Mouse (Mus musculus) heart, embryonic 16.5 days (tissue): ENCODE measurements around the gene Ccdc50. TPM values are rescaled to one million over a fixed set of nuclear protein-coding genes. Genes with fewer than 3 reads are reported as not detected.
A peak's percentile ranks its signal among the peaks of the same experiment; 100 is the strongest.

ENCODE experiments used
- ATAC-seq: fragments of 200-750 bp; cut with Nextera tagmentation; replicated peaks from 2 replicates; pipeline ENCODE4 v1.8.0; 2017; ENCODE audit warnings: moderate number of reproducible peaks; ENCODE audit not compliant: insufficient read depth, low FRiP score; ENCODE audit errors: extremely low read depth
- H3K27ac ChIP-seq: fragments of 300-500 bp; sonication (generic); 2 replicates; pipeline ENCODE4 v1.5.1; 2014; ENCODE audit warnings: mild to moderate bottlenecking, low read length, control low read depth, moderate library complexity
- H3K27me3 ChIP-seq: fragments of 300-500 bp; sonication (generic); 2 replicates; pipeline ENCODE4 v1.6.1; 2014; ENCODE audit warnings: low read length, mixed read lengths; ENCODE audit not compliant: control insufficient read depth, insufficient read depth
- H3K36me3 ChIP-seq: fragments of 300-500 bp; sonication (generic); 2 replicates; pipeline ENCODE4 v1.6.1; 2014; ENCODE audit not compliant: control insufficient read depth, insufficient read depth
- H3K4me1 ChIP-seq: fragments of 300-500 bp; sonication (generic); 2 replicates; pipeline ENCODE4 v1.6.1; 2014; ENCODE audit warnings: low read length, mixed read lengths; ENCODE audit not compliant: control insufficient read depth, insufficient read depth
- H3K4me2 ChIP-seq: fragments of 300-500 bp; sonication (generic); 2 replicates; pipeline ENCODE4 v1.6.1; 2014; ENCODE audit warnings: low read depth, mild to moderate bottlenecking, control low read depth, low read length
- H3K4me3 ChIP-seq: fragments of 300-500 bp; sonication (generic); 2 replicates; pipeline ENCODE4 v1.5.1; 2014; ENCODE audit warnings: mild to moderate bottlenecking, control low read depth, low read length
- H3K9ac ChIP-seq: fragments of 300-500 bp; sonication (generic); 2 replicates; pipeline ENCODE4 v1.6.1; 2014; ENCODE audit warnings: low read length, control low read depth
- H3K9me3 ChIP-seq: fragments of 300-500 bp; sonication (generic); replicated peaks from 2 replicates; pipeline ENCODE4 v1.6.1; 2016; ENCODE audit warnings: low read length; ENCODE audit not compliant: control insufficient read depth
- WGBS: fragments of 180-500 bp; shearing (Covaris S2); extraction: QIAGEN DNeasy Blood & Tissue Kit; methylation state at CpG from one replicate; pipeline ENCODE4 v1.1.7; 2014; 5-methylcytosine and 5-hydroxymethylcytosine counted together
- polyA plus RNA-seq: library from polyadenylated mRNA; unstranded; fragments of >200 nt; fragmentation: Nextera tagmentation; extraction: Ambion mirVana; gene quantifications from 2 replicates; pipeline ENCODE4 v1.2.1, GENCODE M21; 2015

Gene Ccdc50
- polyA plus RNA-seq, 1 experiment from 2014 or later = 25.0 TPM

DNA sequence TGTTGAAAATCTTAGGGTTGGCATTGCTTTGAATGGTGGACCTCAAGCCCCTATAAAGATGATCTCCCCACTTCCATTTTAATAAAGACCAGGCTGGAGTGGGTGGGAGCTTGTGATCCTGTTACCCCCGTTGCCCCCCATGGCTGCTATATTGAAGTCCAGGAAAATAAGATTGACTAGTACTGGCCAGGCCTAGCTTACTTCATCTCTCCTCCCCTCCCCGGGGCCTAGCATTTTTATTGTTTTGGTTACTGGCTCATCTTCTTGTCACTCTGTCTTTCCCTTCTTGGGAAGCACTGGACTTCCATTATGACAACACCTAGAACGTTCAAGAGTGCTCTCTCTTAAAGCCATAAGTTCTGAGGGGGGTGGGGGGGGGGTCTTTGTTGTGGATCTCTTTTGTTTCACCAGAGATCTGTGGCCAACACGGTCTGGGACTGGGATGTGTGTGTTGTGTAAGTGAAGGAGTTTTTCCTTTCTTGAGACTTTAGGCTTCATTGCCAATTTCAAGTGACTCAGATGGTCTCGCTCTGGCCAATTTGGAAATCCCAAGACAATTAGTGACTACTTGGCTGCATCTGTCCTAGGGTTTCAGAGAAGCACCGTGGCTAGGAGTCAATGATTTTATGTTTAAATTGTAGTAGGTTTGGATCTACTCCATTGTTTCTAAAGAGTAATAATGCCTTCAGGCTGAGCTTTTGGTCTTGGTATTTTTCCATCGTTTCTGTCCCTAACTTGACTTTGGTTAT is 1.0 kb downstream of the Ccdc50 start:
- H3K9me3 ChIP-seq = no peaks in the 10 kb centered on the region
- peak overlapping the region; percentile 97 for H3K27ac ChIP-seq
- peak overlapping the region; percentile 89 for H3K4me2 ChIP-seq
- no peak for ATAC-seq
- H3K9ac ChIP-seq = peak overlapping the region; percentile 97
- H3K27me3 ChIP-seq = no peaks in the 10 kb centered on the region
- no peaks in the 10 kb centered on the region for H3K36me3 ChIP-seq
- WGBS = 35% methylated on average over 7 of the region's 7 CpGs
- H3K4me3 ChIP-seq = peak overlapping the region; percentile 96
- peaks cover 20% of the 10 kb centered on the region for H3K4me1 ChIP-seq

GRCm38 (mm10) chr16:27390306-27390705 is 1.6 kb downstream of the Ccdc50 start:
- H3K4me1 ChIP-seq = peaks cover 20% of the 10 kb centered on the region
- ATAC-seq = no peak
- H3K4me2 ChIP-seq = peak overlapping the region; percentile 89
- peak overlapping the region; percentile 96 for H3K4me3 ChIP-seq
- no peak overlapping the region for H3K9ac ChIP-seq
- no peak overlapping the region; the same call in 1 of the 2 replicates for H3K27ac ChIP-seq
- 87% methylated on average over 4 of the region's 4 CpGs for WGBS
- no peaks in the 10 kb centered on the region for H3K9me3 ChIP-seq
- H3K27me3 ChIP-seq = no peaks in the 10 kb centered on the region
- H3K36me3 ChIP-seq = no peaks in the 10 kb centered on the region

GRCm38 (mm10) chr16:27391845-27392244 is 3.2 kb downstream of the Ccdc50 start:
- Histone ChIP-seq H3K4me2 (no peak overlapping the region), H3K9me3 (peaks cover 6% of the 10 kb centered on the region; the same call in 1 of the 2 replicates), H3K27ac (no peak overlapping the region), H3K4me1 (peaks cover 20% of the 10 kb centered on the region), H3K27me3 (no peaks in the 10 kb centered on the region), H3K4me3 (no peak overlapping the region), H3K36me3 (peaks cover 2% of the 10 kb centered on the region; the same call in 1 of the 2 replicates), H3K9ac (no peak overlapping the region)
- ATAC-seq = no peak
- 80% methylated on average over 2 of the region's 2 CpGs for WGBS

GRCm38 (mm10) chr16:27395251-27396037 is 6.8 kb downstream of the Ccdc50 start:
- no peaks in the 10 kb centered on the region for H3K27me3 ChIP-seq
- H3K9me3 ChIP-seq = peaks cover 6% of the 10 kb centered on the region; the same call in 1 of the 2 replicates
- no peak overlapping the region for H3K27ac ChIP-seq
- 87% methylated on average over 4 of the region's 4 CpGs for WGBS
- H3K9ac ChIP-seq = no peak overlapping the region
- H3K4me2 ChIP-seq = no peak overlapping the region
- ATAC-seq = no peak
- H3K36me3 ChIP-seq = peaks cover 2% of the 10 kb centered on the region; the same call in 1 of the 2 replicates
- no peak overlapping the region for H3K4me3 ChIP-seq
- H3K4me1 ChIP-seq = peaks cover 4% of the 10 kb centered on the region

- Histone ChIP-seq H3K4me3 (no peak overlapping the region), H3K27me3 (no peaks in the 10 kb centered on the region), H3K9me3 (peaks cover 6% of the 10 kb centered on the region; the same call in 1 of the 2 replicates), H3K27ac (no peak overlapping the region), H3K4me1 (peaks cover 3% of the 10 kb centered on the region; the same call in 1 of the 2 replicates), H3K9ac (no peak overlapping the region), H3K36me3 (peaks cover 2% of the 10 kb centered on the region; the same call in 1 of the 2 replicates), H3K4me2 (no peak overlapping the region)
- no peak for ATAC-seq
- WGBS = 97% methylated on average over 1 of the region's 1 CpGs
Observed at GRCm38 (mm10) chr16:27396951-27397350, 8.3 kb downstream of the Ccdc50 start.

GRCm38 (mm10) chr16:27399026-27399718 is 10.5 kb downstream of the Ccdc50 start:
- ATAC-seq = no peak
- peaks cover 2% of the 10 kb centered on the region; the same call in 1 of the 2 replicates for H3K36me3 ChIP-seq
- no peak overlapping the region for H3K9ac ChIP-seq
- H3K27ac ChIP-seq = no peak overlapping the region
- no peak overlapping the region for H3K4me2 ChIP-seq
- H3K27me3 ChIP-seq = no peaks in the 10 kb centered on the region
- no peak overlapping the region for H3K4me3 ChIP-seq
- H3K4me1 ChIP-seq = peaks cover 3% of the 10 kb centered on the region; the same call in 1 of the 2 replicates
- H3K9me3 ChIP-seq = peaks cover 6% of the 10 kb centered on the region; the same call in 1 of the 2 replicates
- 90% methylated on average over 3 of the region's 3 CpGs for WGBS

GRCm38 (mm10) chr16:27399719-27400253 is 11.1 kb downstream of the Ccdc50 start:
- Histone ChIP-seq H3K36me3 (peaks cover 2% of the 10 kb centered on the region; the same call in 1 of the 2 replicates), H3K9ac (no peak overlapping the region), H3K27ac (no peak overlapping the region), H3K4me2 (no peak overlapping the region), H3K9me3 (peaks cover 6% of the 10 kb centered on the region; the same call in 1 of the 2 replicates), H3K4me3 (no peak overlapping the region), H3K27me3 (no peaks in the 10 kb centered on the region), H3K4me1 (peaks cover 3% of the 10 kb centered on the region; the same call in 1 of the 2 replicates)
- ATAC-seq = no peak
- WGBS = 90% methylated on average over 6 of the region's 6 CpGs

GRCm38 (mm10) chr16:27401579-27401978 is 12.9 kb downstream of the Ccdc50 start:
- Histone ChIP-seq H3K9me3 (no peaks in the 10 kb centered on the region), H3K9ac (no peak overlapping the region), H3K4me2 (no peak overlapping the region), H3K27ac (no peak overlapping the region), H3K4me3 (no peak overlapping the region), H3K4me1 (peaks cover 3% of the 10 kb centered on the region; the same call in 1 of the 2 replicates), H3K27me3 (no peaks in the 10 kb centered on the region), H3K36me3 (peaks cover 2% of the 10 kb centered on the region; the same call in 1 of the 2 replicates)
- no peak for ATAC-seq
- 42% methylated on average over 2 of the region's 2 CpGs for WGBS
